Mouse (Mus musculus) CH12.LX (cell line): ENCODE results near the gene Klra7. TPM values are rescaled to one million over a fixed set of nuclear protein-coding genes. Genes with fewer than 3 reads are reported as not detected.
"Not testable (repeated sequence)": the region's sequence is repeated elsewhere in the genome, so short reads cannot be mapped to it uniquely, and the experiment has no call there.

Experiments used
- DNase-seq: peaks from one replicate; pipeline ENCODE4 v3.0.0-alpha.2; 2013; ENCODE audit errors: extremely low read depth
- H3K27ac ChIP-seq: 2 replicates; pipeline ENCODE4 v1.5.1; 2012; ENCODE audit warnings: low read depth, mild to moderate bottlenecking, control low read depth, moderate library complexity; ENCODE audit not compliant: insufficient read depth
- H3K27me3 ChIP-seq: replicated peaks from 2 replicates; pipeline ENCODE3; 2012; ENCODE audit warnings: inconsistent platforms
- H3K36me3 ChIP-seq, 2 experiments: replicated peaks in 1 of 2; 2 replicates each; pipeline versions ENCODE3 to v1.6.1; 2012; ENCODE audit warnings: inconsistent platforms in 1 of 2, low read length in 1 of 2, mild to moderate bottlenecking in 1 of 2, mixed read lengths in 1 of 2, moderate library complexity in 1 of 2; ENCODE audit not compliant: control insufficient read depth in 1 of 2, insufficient read depth in 1 of 2
- H3K4me1 ChIP-seq, 2 experiments: 2 replicates each; pipeline ENCODE4 v1.6.1; 2012; ENCODE audit warnings: inconsistent platforms in 1 of 2, moderate library complexity in 1 of 2; ENCODE audit not compliant: insufficient read depth in 2 of 2, control insufficient read depth in 1 of 2
- H3K4me2 ChIP-seq: 2 replicates; pipeline ENCODE4 v1.6.1; 2012; ENCODE audit warnings: low read depth, mild to moderate bottlenecking, control low read depth; ENCODE audit not compliant: poor library complexity, insufficient read depth, severe bottlenecking
- H3K4me3 ChIP-seq, 3 experiments: fragments of 150-350 bp in 1 of 3; sonication (generic) in 1 of 3; replicated peaks in 1 of 3; 2 replicates each; pipeline versions ENCODE3 to v1.5.1; 2011 to 2012; ENCODE audit warnings: low read depth in 2 of 3, low read length in 2 of 3, mild to moderate bottlenecking in 2 of 3, moderate library complexity in 2 of 3, control low read depth in 1 of 3, improper control_type of control experiment in 1 of 3, inconsistent platforms in 1 of 3, mixed read lengths in 1 of 3; ENCODE audit not compliant: poor library complexity in 1 of 3
- H3K79me2 ChIP-seq: replicated peaks from 2 replicates; pipeline ENCODE4 v1.6.1; 2012; ENCODE audit warnings: mild to moderate bottlenecking, moderate library complexity; ENCODE audit not compliant: control insufficient read depth, poor library complexity, insufficient read depth, severe bottlenecking; ENCODE audit errors: extremely low read depth
- H3K9ac ChIP-seq: 2 replicates; pipeline ENCODE4 v1.6.1; 2012; ENCODE audit warnings: low read depth, mild to moderate bottlenecking, control low read depth, moderate library complexity; ENCODE audit not compliant: insufficient read depth
- H3K9me3 ChIP-seq: replicated peaks from 2 replicates; pipeline ENCODE3; 2012; ENCODE audit warnings: low read length, inconsistent platforms, mixed read lengths
- CHD1 ChIP-seq: IDR thresholded peaks from 2 replicates; pipeline ENCODE4 v1.6.1; 2012; ENCODE audit warnings: low read depth, low read length, improper control_type of control experiment, inconsistent platforms
- CHD2 ChIP-seq: IDR thresholded peaks from 2 replicates; pipeline ENCODE4 v1.6.1; 2011; ENCODE audit warnings: low read length, improper control_type of control experiment
- E2F4 ChIP-seq: IDR thresholded peaks from 2 replicates; pipeline ENCODE4 v1.6.1; 2011; ENCODE audit warnings: low read depth, low read length, improper control_type of control experiment; ENCODE audit not compliant: insufficient replicate concordance
- ELF1 ChIP-seq: IDR thresholded peaks from 2 replicates; pipeline ENCODE4 v1.6.1; 2014; ENCODE audit warnings: low read depth, mild to moderate bottlenecking, inconsistent platforms, low read length, improper control_type of control experiment
- EP300 ChIP-seq: IDR thresholded peaks from 2 replicates; pipeline ENCODE4 v1.6.1; 2011; ENCODE audit warnings: low read length, improper control_type of control experiment
- ETS1 ChIP-seq: conservative IDR thresholded peaks from 2 replicates; pipeline ENCODE4 v1.6.1; 2012; ENCODE audit warnings: low read depth, mild to moderate bottlenecking, inconsistent platforms, low read length, improper control_type of control experiment, moderate library complexity
- GABPA ChIP-seq: IDR thresholded peaks from 2 replicates; pipeline ENCODE4 v1.6.1; 2012; ENCODE audit warnings: low read depth, low read length, improper control_type of control experiment, inconsistent platforms; ENCODE audit not compliant: insufficient replicate concordance
- JUN ChIP-seq: IDR thresholded peaks from 2 replicates; pipeline ENCODE4 v1.6.1; 2011; ENCODE audit warnings: low read depth, mild to moderate bottlenecking, low read length, improper control_type of control experiment, moderate library complexity; ENCODE audit not compliant: insufficient read depth
- MAFK ChIP-seq: IDR thresholded peaks from 2 replicates; pipeline ENCODE4 v1.6.1; 2011; ENCODE audit warnings: low read length, improper control_type of control experiment; ENCODE audit not compliant: insufficient replicate concordance
- MEF2A ChIP-seq: IDR thresholded peaks from 2 replicates; pipeline ENCODE4 v1.6.1; 2014; ENCODE audit warnings: low read depth, mild to moderate bottlenecking, inconsistent platforms, low read length, improper control_type of control experiment, borderline replicate concordance
- MXI1 ChIP-seq: IDR thresholded peaks from 2 replicates; pipeline ENCODE4 v1.6.1; 2011; ENCODE audit warnings: mild to moderate bottlenecking, low read depth, low read length, improper control_type of control experiment
- MYC ChIP-seq: IDR thresholded peaks from 2 replicates; pipeline ENCODE4 v1.6.1; 2011; ENCODE audit warnings: low read depth, mild to moderate bottlenecking, improper control_type of control experiment, low read length
- NRF1 ChIP-seq: IDR thresholded peaks from 2 replicates; pipeline ENCODE4 v1.6.1; 2014; ENCODE audit warnings: low read depth, mild to moderate bottlenecking, inconsistent platforms, low read length, improper control_type of control experiment, moderate library complexity
- PAX5 ChIP-seq: IDR thresholded peaks from 2 replicates; pipeline ENCODE4 v1.6.1; 2012; ENCODE audit warnings: low read length, inconsistent platforms, mixed read lengths
- POLR2A ChIP-seq: IDR thresholded peaks from 2 replicates; pipeline ENCODE4 v1.6.1; 2011; ENCODE audit warnings: low read depth, mild to moderate bottlenecking, improper control_type of control experiment, low read length
- RAD21 ChIP-seq: IDR thresholded peaks from 2 replicates; pipeline ENCODE4 v1.6.1; 2011; ENCODE audit warnings: low read depth, mild to moderate bottlenecking, low read length, improper control_type of control experiment, moderate library complexity
- RCOR1 ChIP-seq: conservative IDR thresholded peaks from 2 replicates; pipeline ENCODE4 v1.6.1; 2012; ENCODE audit warnings: low read depth, mild to moderate bottlenecking, inconsistent platforms, low read length, improper control_type of control experiment
- SIN3A ChIP-seq: IDR thresholded peaks from 2 replicates; pipeline ENCODE4 v1.6.1; 2012; ENCODE audit warnings: low read length, improper control_type of control experiment, inconsistent platforms
- SMC3 ChIP-seq: IDR thresholded peaks from 2 replicates; pipeline ENCODE4 v1.6.1; 2011; ENCODE audit warnings: low read depth, low read length, improper control_type of control experiment
- TBP ChIP-seq: conservative IDR thresholded peaks from 2 replicates; pipeline ENCODE4 v1.6.1; 2011; ENCODE audit warnings: low read depth, low read length, improper control_type of control experiment
- TCF12 ChIP-seq: IDR thresholded peaks from 2 replicates; pipeline ENCODE4 v1.6.1; 2014; ENCODE audit warnings: low read depth, mild to moderate bottlenecking, inconsistent platforms, low read length, improper control_type of control experiment
- UBTF ChIP-seq: IDR thresholded peaks from 2 replicates; pipeline ENCODE4 v1.6.1; 2012; ENCODE audit warnings: low read depth, mild to moderate bottlenecking, inconsistent platforms, low read length, improper control_type of control experiment, moderate library complexity
- USF1 ChIP-seq: IDR thresholded peaks from 2 replicates; pipeline ENCODE4 v1.6.1; 2014; ENCODE audit warnings: low read depth, mild to moderate bottlenecking, inconsistent platforms, low read length, improper control_type of control experiment
- USF2 ChIP-seq: conservative IDR thresholded peaks from 2 replicates; pipeline ENCODE4 v1.6.1; 2011; ENCODE audit warnings: low read depth, low read length, improper control_type of control experiment
- ZKSCAN1 ChIP-seq: IDR thresholded peaks from 2 replicates; pipeline ENCODE4 v1.6.1; 2012; ENCODE audit warnings: low read depth, inconsistent platforms, low read length, improper control_type of control experiment, borderline replicate concordance
- dilution Hi-C: fragments of 300-500 bp; cut with MboI; formaldehyde crosslinking; loops from 2 replicates; pipeline ENCODE4 v1.14.3; 2020; ENCODE audit warnings: low sequenced_read_pairs; ENCODE audit not compliant: extremely low pct_unique_long_range_greater_than_20kb, extremely low pct_ligation_motif_present
- in situ Hi-C: fragments of 300-500 bp; cut with MboI; formaldehyde crosslinking; loops from 3 replicates; pipeline ENCODE4 v1.14.3; 2019; ENCODE audit warnings: low sequenced_read_pairs, low pct_ligation_motif_present, low pct_unique_long_range_greater_than_20kb, mixed read lengths
- polyA plus RNA-seq: library from polyadenylated mRNA; unstranded; fragments of >175 nt; gene quantifications from 2 replicates; pipeline ENCODE4 v1.2.1, GENCODE M21; 2012; ENCODE audit warnings: low read depth; ENCODE audit not compliant: insufficient read length
- total RNA-seq, 2 experiments: library from RNA; depleted of rRNA; stranded (reverse); fragments of 300-350 nt in 1 of 2; fragments of >200 nt in 1 of 2; gene quantifications; 2 replicates each; pipeline ENCODE4 v1.2.3; 2012 to 2014

Gene Klra7
- not detected in 2 replicates for total RNA-seq (2012; rRNA removed)
- not detected in 2 replicates for total RNA-seq (2014; rRNA removed)
- polyA plus RNA-seq = not detected in 2 replicates

- in situ Hi-C loops (no loop called here), dilution Hi-C loops (no loop called here)
- no peaks in the 10 kb centered on the region for H3K27me3 ChIP-seq
- H3K9me3 ChIP-seq = no peaks in the 10 kb centered on the region
- no peak for DNase-seq
- H3K4me1 ChIP-seq = no peaks in the 10 kb centered on the region
- H3K9ac ChIP-seq = no peak within 1 kb of the TSS
- no peak within 1 kb of the TSS for H3K4me3 ChIP-seq
- TF ChIP-seq MYC = no peak
- TF ChIP-seq CHD1 = no peak
- TF ChIP-seq SIN3A = no peak
- no peak for TF ChIP-seq TBP
- no peak for TF ChIP-seq USF1
- TF ChIP-seq EP300 = no peak
- no peak within 1 kb of the TSS for H3K4me2 ChIP-seq
- no peak within 1 kb of the TSS for H3K27ac ChIP-seq
- H3K36me3 ChIP-seq = no peaks in the 10 kb centered on the region
- no peaks in the 10 kb centered on the region for H3K79me2 ChIP-seq
Measured at GRCm38 (mm10) chr6:130233222-130233621, at the start of gene Klra7. Gene Klra7, minus strand, starts transcription at chr6:130233322.

- H3K27me3 ChIP-seq, H3K4me2 ChIP-seq, H3K9me3 ChIP-seq, H3K79me2 ChIP-seq, in situ Hi-C loops, H3K9ac ChIP-seq, H3K4me1 ChIP-seq, dilution Hi-C loops, H3K4me3 ChIP-seq, H3K36me3 ChIP-seq, DNase-seq, H3K27ac ChIP-seq: not testable (repeated sequence)
Measured at GRCm38 (mm10) chr6:130281828-130282227, 48.7 kb upstream of the Klra7 start, which contains the start of gene Klra10. Gene Klra10, minus strand, starts transcription at chr6:130281928.

- H3K79me2 ChIP-seq = no peaks in the 10 kb centered on the region
- no peaks in the 10 kb centered on the region for H3K27me3 ChIP-seq
- no peak overlapping the region for H3K27ac ChIP-seq
- in situ Hi-C loops (no loop called here), dilution Hi-C loops (no loop called here)
- no peak for TF ChIP-seq MEF2A
- no peak for TF ChIP-seq JUN
- no peak for TF ChIP-seq POLR2A
- TF ChIP-seq SMC3 = no peak
- TF ChIP-seq MXI1 = no peak
- TF ChIP-seq ELF1 = no peak
- no peak for TF ChIP-seq TCF12
- no peak for TF ChIP-seq ZKSCAN1
- no peak for TF ChIP-seq UBTF
- TF ChIP-seq NRF1 = no peak
- TF ChIP-seq E2F4 = no peak
- TF ChIP-seq RAD21 = no peak
- no peak for TF ChIP-seq ETS1
- TF ChIP-seq RCOR1 = no peak
- no peak for TF ChIP-seq USF2
- no peak for TF ChIP-seq CHD1
- no peak for TF ChIP-seq MAFK
- no peak for TF ChIP-seq PAX5
- no peak for TF ChIP-seq CHD2
- no peak for TF ChIP-seq GABPA
- H3K4me2 ChIP-seq = no peak overlapping the region
- H3K9ac ChIP-seq = no peak overlapping the region
- no peak overlapping the region for H3K4me3 ChIP-seq
- H3K36me3 ChIP-seq = no peaks in the 10 kb centered on the region
- no peaks in the 10 kb centered on the region for H3K4me1 ChIP-seq
- no peaks in the 10 kb centered on the region for H3K9me3 ChIP-seq
- no peak for DNase-seq
Measured at GRCm38 (mm10) chr6:130255326-130255725, 22.2 kb upstream of the Klra7 start.
